Mouse (Mus musculus) hindbrain, embryonic 10.5 days (tissue): ENCODE measurements around the gene Ccdc66. TPM values are rescaled to one million over a fixed set of nuclear protein-coding genes. Genes with fewer than 3 reads are reported as not detected.

ENCODE experiments used
- DNase-seq: peaks from one replicate; pipeline ENCODE4 v3.0.0-alpha.2; 2017; ENCODE audit warnings: low spot score
- H3K27ac ChIP-seq: fragments of 300-500 bp; sonication (generic); 2 replicates; pipeline ENCODE4 v1.5.1; 2016; ENCODE audit warnings: mild to moderate bottlenecking, moderate library complexity
- H3K27me3 ChIP-seq: fragments of 300-500 bp; sonication (generic); 2 replicates; pipeline ENCODE4 v1.6.1; 2016; ENCODE audit warnings: mild to moderate bottlenecking; ENCODE audit not compliant: poor library complexity, insufficient read depth, severe bottlenecking
- H3K36me3 ChIP-seq: fragments of 300-500 bp; sonication (generic); 2 replicates; pipeline ENCODE4 v1.6.1; 2016; ENCODE audit warnings: mild to moderate bottlenecking, moderate library complexity
- H3K4me1 ChIP-seq: fragments of 300-500 bp; sonication (generic); replicated peaks from 2 replicates; pipeline ENCODE4 v1.6.1; 2016; ENCODE audit warnings: mild to moderate bottlenecking
- H3K4me3 ChIP-seq: fragments of 300-500 bp; sonication (generic); 2 replicates; pipeline ENCODE4 v1.5.1; 2016; ENCODE audit warnings: mild to moderate bottlenecking, moderate library complexity
- H3K9me3 ChIP-seq: fragments of 300-500 bp; sonication (generic); 2 replicates; pipeline ENCODE4 v1.6.1; 2016; ENCODE audit warnings: mild to moderate bottlenecking, moderate library complexity
- WGBS: fragments of 180-500 bp; shearing (Covaris S2); methylation state at CpG from one replicate; pipeline ENCODE4 v1.1.7; 2016; 5-methylcytosine and 5-hydroxymethylcytosine counted together
- polyA plus RNA-seq: library from polyadenylated mRNA; unstranded; fragments of >200 nt; fragmentation: Nextera tagmentation; extraction: Ambion mirVana; gene quantifications from 2 replicates; pipeline ENCODE4 v1.2.1, GENCODE M21; 2016

Ccdc66 gene
- polyA plus RNA-seq = 12.3 and 14.0 TPM in 2 replicates

GRCm38 (mm10) chr14:27507894-27508643 is at the start of gene Ccdc66:
Gene Ccdc66 (minus strand): TSS chr14:27508460.
- under 1% methylated on average over 51 of the region's 51 CpGs for WGBS
- Histone ChIP-seq H3K36me3 (peaks cover 27% of the 10 kb centered on the region), H3K4me3 (peak within 1 kb of the TSS; percentile 80), H3K27me3 (no peaks in the 10 kb centered on the region), H3K9me3 (no peaks in the 10 kb centered on the region), H3K4me1 (peaks cover 12% of the 10 kb centered on the region), H3K27ac (peak within 1 kb of the TSS; percentile 94)
- peak; percentile 100 for DNase-seq

DNA sequence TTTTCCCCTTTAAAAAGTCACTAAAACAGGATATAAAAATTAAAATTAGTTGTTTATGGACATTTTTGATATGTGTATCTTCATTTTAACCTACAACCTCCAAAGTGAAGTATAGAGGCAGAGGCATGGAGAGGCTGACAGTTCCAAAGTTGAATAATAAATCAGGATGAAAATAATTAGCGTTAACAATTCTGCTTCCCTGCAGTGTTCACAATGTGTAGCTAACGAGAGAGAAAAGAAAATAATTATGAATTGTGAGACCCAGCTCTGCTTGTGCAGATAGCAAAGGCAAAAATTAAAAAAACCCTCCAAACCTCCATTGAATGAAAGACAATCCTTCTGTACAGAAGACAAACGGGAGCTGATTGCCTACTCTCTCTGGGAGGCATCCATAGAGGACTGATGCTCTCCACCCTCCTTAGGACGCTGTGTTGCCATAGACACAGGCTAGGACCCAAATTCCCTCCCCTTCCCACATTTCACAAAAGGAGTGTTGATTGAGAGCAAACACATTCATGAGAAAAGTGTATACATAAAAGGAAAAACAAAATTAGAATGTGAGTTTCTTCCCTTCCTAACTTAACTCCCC is 35.7 kb upstream of the Ccdc66 start:
- Histone ChIP-seq H3K27me3 (no peaks in the 10 kb centered on the region), H3K36me3 (no peaks in the 10 kb centered on the region), H3K27ac (no peak overlapping the region), H3K4me1 (no peaks in the 10 kb centered on the region), H3K4me3 (no peak overlapping the region), H3K9me3 (0 out of 2 replicates have a peak, but pooled peaks cover 6% of the 10 kb centered on the region)
- no peak for DNase-seq
- 78% methylated on average over 4 of the region's 4 CpGs for WGBS

- DNase-seq = no peak
These were observed 28.2 kb upstream of the Ccdc66 start for GRCm38 (mm10) chr14:27536441-27536840.

GRCm38 (mm10) chr14:27524541-27524940 is 16.3 kb upstream of the Ccdc66 start:
- Histone ChIP-seq H3K9me3 (peaks cover 4% of the 10 kb centered on the region; the same call in 1 of the 2 replicates), H3K27me3 (no peaks in the 10 kb centered on the region), H3K4me3 (no peak overlapping the region), H3K27ac (no peak overlapping the region), H3K36me3 (no peaks in the 10 kb centered on the region), H3K4me1 (no peaks in the 10 kb centered on the region)
- no peak for DNase-seq

More at GRCm38 (mm10) chr14:27536441-27536840, 28.2 kb upstream of the Ccdc66 start:
- Histone ChIP-seq H3K4me1 (no peaks in the 10 kb centered on the region), H3K4me3 (no peak overlapping the region), H3K36me3 (no peaks in the 10 kb centered on the region), H3K9me3 (no peaks in the 10 kb centered on the region), H3K27ac (no peak overlapping the region), H3K27me3 (no peaks in the 10 kb centered on the region)
- WGBS = 83% methylated on average over 3 of the region's 3 CpGs

GRCm38 (mm10) chr14:27508644-27509301 is 513 bp upstream of the Ccdc66 start:
- H3K9me3 ChIP-seq = no peaks in the 10 kb centered on the region
- 33% methylated on average over 15 of the region's 15 CpGs for WGBS
- no peak for DNase-seq
- no peaks in the 10 kb centered on the region for H3K27me3 ChIP-seq
- peak overlapping the region; percentile 94 for H3K27ac ChIP-seq
- peaks cover 20% of the 10 kb centered on the region for H3K36me3 ChIP-seq
- peak overlapping the region; percentile 80 for H3K4me3 ChIP-seq
- H3K4me1 ChIP-seq = peaks cover 12% of the 10 kb centered on the region

DNA sequence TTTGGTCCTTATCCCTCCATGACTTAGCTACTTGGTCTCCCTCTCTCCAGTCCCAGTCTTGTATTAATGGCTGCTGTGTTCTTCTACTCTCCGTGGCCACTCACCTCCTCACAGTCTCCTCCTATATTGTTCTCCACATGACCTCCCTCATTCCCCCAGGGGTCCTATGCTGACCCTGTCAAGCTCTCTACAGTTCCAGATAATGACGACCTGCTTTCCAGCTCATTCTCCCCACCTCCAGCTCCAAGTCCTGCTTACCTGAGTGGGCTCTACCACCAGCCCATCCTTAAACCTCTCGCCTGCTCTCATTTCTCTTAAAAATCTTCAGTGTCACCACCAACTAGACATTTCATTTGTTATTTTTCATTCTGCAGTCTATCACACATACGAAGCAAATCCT is 7.2 kb downstream of the Ccdc66 start:
- no peak overlapping the region for H3K27ac ChIP-seq
- WGBS = 86% methylated on average over 4 of the region's 4 CpGs
- DNase-seq = no peak
- no peaks in the 10 kb centered on the region for H3K9me3 ChIP-seq
- H3K36me3 ChIP-seq = peaks cover 78% of the 10 kb centered on the region
- no peaks in the 10 kb centered on the region for H3K4me1 ChIP-seq
- no peak overlapping the region for H3K4me3 ChIP-seq
- no peaks in the 10 kb centered on the region for H3K27me3 ChIP-seq

- Histone ChIP-seq H3K9me3 (no peaks in the 10 kb centered on the region), H3K4me3 (no peak overlapping the region), H3K27ac (no peak overlapping the region), H3K4me1 (no peaks in the 10 kb centered on the region), H3K36me3 (peaks cover 99% of the 10 kb centered on the region), H3K27me3 (no peaks in the 10 kb centered on the region)
- 95% methylated on average over 4 of the region's 4 CpGs for WGBS
- DNase-seq = no peak
These were observed 14.7 kb downstream of the Ccdc66 start for GRCm38 (mm10) chr14:27493516-27493915.

DNA sequence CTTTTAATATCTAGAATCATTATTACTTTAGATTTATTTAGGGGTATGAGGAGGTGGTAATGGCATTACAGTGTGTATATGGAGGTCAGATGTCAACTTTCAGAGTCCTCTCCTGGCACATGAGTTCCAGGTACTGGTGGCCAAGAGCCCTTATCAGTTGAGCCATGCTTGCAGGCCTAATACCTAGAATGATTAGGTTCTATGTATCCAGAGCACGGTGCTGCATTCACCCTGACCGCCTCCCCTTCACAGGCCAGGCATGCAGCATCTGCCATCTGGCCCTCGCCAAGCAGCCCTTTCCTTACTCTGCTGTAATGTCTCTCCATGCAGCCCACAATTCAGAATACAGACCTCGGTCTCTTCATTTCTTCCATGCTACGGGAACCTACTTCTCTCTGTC is 16.9 kb downstream of the Ccdc66 start:
- WGBS = 91% methylated on average over 5 of the region's 5 CpGs
- H3K9me3 ChIP-seq = no peaks in the 10 kb centered on the region
- no peaks in the 10 kb centered on the region for H3K27me3 ChIP-seq
- DNase-seq = no peak
- peaks cover 99% of the 10 kb centered on the region for H3K36me3 ChIP-seq
- no peaks in the 10 kb centered on the region for H3K4me1 ChIP-seq
- no peak overlapping the region for H3K4me3 ChIP-seq
- no peak overlapping the region for H3K27ac ChIP-seq

- Histone ChIP-seq H3K9me3 (no peaks in the 10 kb centered on the region), H3K4me3 (no peak overlapping the region), H3K27me3 (no peaks in the 10 kb centered on the region), H3K36me3 (peaks cover 94% of the 10 kb centered on the region), H3K4me1 (no peaks in the 10 kb centered on the region), H3K27ac (no peak overlapping the region)
- 94% methylated on average over 4 of the region's 4 CpGs for WGBS
- no peak for DNase-seq
These were observed 61.3 kb downstream of the Ccdc66 start for GRCm38 (mm10) chr14:27446963-27447362.

GRCm38 (mm10) chr14:27444851-27445281 is 63.4 kb downstream of the Ccdc66 start:
- WGBS = 84% methylated on average over 2 of the region's 2 CpGs
- DNase-seq = no peak

GRCm38 (mm10) chr14:27440921-27441320 is 67.3 kb downstream of the Ccdc66 start:
- Histone ChIP-seq H3K36me3 (peaks cover 61% of the 10 kb centered on the region), H3K9me3 (no peaks in the 10 kb centered on the region), H3K27me3 (no peaks in the 10 kb centered on the region), H3K4me3 (no peak overlapping the region), H3K4me1 (no peaks in the 10 kb centered on the region), H3K27ac (no peak overlapping the region)
- DNase-seq = no peak

More at GRCm38 (mm10) chr14:27444851-27445281, 63.4 kb downstream of the Ccdc66 start:
- H3K27ac ChIP-seq = no peak overlapping the region
- peaks cover 86% of the 10 kb centered on the region for H3K36me3 ChIP-seq
- H3K4me1 ChIP-seq = no peaks in the 10 kb centered on the region
- H3K4me3 ChIP-seq = no peak overlapping the region
- no peaks in the 10 kb centered on the region for H3K9me3 ChIP-seq
- no peaks in the 10 kb centered on the region for H3K27me3 ChIP-seq

GRCm38 (mm10) chr14:27436826-27437225 is 71.4 kb downstream of the Ccdc66 start:
- H3K4me3 ChIP-seq = no peak overlapping the region
- H3K4me1 ChIP-seq = no peaks in the 10 kb centered on the region
- H3K9me3 ChIP-seq = peaks cover 4% of the 10 kb centered on the region; the same call in 1 of the 2 replicates
- peaks cover 59% of the 10 kb centered on the region for H3K36me3 ChIP-seq
- DNase-seq = no peak
- H3K27me3 ChIP-seq = no peaks in the 10 kb centered on the region
- 89% methylated on average over 3 of the region's 3 CpGs for WGBS
- no peak overlapping the region for H3K27ac ChIP-seq

GRCm38 (mm10) chr14:27436116-27436515 is 72.1 kb downstream of the Ccdc66 start:
- no peaks in the 10 kb centered on the region for H3K27me3 ChIP-seq
- no peak overlapping the region for H3K4me3 ChIP-seq
- DNase-seq = no peak
- H3K4me1 ChIP-seq = no peaks in the 10 kb centered on the region
- H3K36me3 ChIP-seq = peaks cover 64% of the 10 kb centered on the region
- WGBS = 90% methylated on average over 1 of the region's 1 CpGs
- H3K9me3 ChIP-seq = peaks cover 10% of the 10 kb centered on the region; the same call in 1 of the 2 replicates
- no peak overlapping the region for H3K27ac ChIP-seq
